Mouse (Mus musculus) cerebellum, adult 9-10 months (tissue): ENCODE results near the gene Gm4340.
"Not testable (repeated sequence)": the region's sequence is repeated elsewhere in the genome, so short reads cannot be mapped to it uniquely, and the experiment has no call there.

Source experiments
- DNase-seq: peaks from one replicate; pipeline ENCODE4 v3.0.0; 2022

The Gm4340 gene

DNA sequence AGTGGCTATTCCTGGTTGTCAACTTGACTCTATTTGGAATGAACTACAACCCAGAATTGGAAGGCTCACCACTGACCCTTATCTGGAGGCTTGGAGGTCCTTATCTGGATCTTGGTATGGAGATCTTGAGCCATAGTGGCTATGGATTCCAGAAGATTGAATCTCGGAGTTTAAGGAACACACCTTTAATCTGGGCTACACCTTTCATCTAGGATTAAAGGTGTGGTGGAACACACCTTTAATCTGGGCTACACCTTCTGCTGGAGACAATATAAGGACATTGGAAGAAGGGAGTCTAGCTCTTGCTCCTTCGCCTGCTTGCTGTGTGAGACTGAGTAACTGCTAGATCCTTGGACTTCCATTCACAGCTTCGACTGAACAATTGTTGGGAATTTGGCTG lies at the start of gene Gm4340:
Gene Gm4340 (plus strand): TSS at position 301 of the 400 bp plus-strand sequence.
- DNase-seq, result not testable (repeated sequence)

GRCm38 (mm10) chr10:104151197-104151596 lies 42.6 kb upstream of the Gm4340 start, which contains the start of gene Gm6763:
TSS of gene Gm6763 (plus strand) at chr10:104151497.
- not testable (repeated sequence) for DNase-seq

DNA sequence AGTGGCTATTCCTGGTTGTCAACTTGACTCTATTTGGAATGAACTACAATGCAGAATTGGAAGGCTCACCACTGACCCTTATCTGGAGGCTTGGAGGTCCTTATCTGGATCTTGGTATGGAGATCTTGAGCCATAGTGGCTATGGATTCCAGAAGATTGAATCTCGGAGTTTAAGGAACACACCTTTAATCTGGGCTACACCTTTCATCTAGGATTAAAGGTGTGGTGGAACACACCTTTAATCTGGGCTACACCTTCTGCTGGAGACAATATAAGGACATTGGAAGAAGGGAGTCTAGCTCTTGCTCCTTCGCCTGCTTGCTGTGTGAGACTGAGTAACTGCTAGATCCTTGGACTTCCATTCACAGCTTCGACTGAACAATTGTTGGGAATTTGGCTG lies 34.1 kb upstream of the Gm4340 start, which contains the start of gene Gm8764:
Gene Gm8764 (plus strand): TSS at position 301 of the 400 bp plus-strand sequence.
- DNase-seq, result not testable (repeated sequence)

DNA sequence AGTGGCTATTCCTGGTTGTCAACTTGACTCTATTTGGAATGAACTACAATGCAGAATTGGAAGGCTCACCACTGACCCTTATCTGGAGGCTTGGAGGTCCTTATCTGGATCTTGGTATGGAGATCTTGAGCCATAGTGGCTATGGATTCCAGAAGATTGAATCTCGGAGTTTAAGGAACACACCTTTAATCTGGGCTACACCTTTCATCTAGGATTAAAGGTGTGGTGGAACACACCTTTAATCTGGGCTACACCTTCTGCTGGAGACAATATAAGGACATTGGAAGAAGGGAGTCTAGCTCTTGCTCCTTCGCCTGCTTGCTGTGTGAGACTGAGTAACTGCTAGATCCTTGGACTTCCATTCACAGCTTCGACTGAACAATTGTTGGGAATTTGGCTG lies 25.6 kb upstream of the Gm4340 start, which contains the start of gene Gm21304:
Gene Gm21304 (plus strand): TSS at position 301 of the 400 bp plus-strand sequence.
- DNase-seq, result not testable (repeated sequence)

GRCm38 (mm10) chr10:104176724-104177123 lies 17.1 kb upstream of the Gm4340 start, which contains the start of gene Gm21312:
TSS of gene Gm21312 (plus strand) at chr10:104177024.
- DNase-seq, result not testable (repeated sequence)

GRCm38 (mm10) chr10:104185233-104185632 lies 8.6 kb upstream of the Gm4340 start, which contains the start of gene Gm20765:
TSS of gene Gm20765 (plus strand) at chr10:104185533.
- not testable (repeated sequence) for DNase-seq

GRCm38 (mm10) chr10:104209655-104210054 lies 15.8 kb downstream of the Gm4340 start:
- no peak for DNase-seq

DNA sequence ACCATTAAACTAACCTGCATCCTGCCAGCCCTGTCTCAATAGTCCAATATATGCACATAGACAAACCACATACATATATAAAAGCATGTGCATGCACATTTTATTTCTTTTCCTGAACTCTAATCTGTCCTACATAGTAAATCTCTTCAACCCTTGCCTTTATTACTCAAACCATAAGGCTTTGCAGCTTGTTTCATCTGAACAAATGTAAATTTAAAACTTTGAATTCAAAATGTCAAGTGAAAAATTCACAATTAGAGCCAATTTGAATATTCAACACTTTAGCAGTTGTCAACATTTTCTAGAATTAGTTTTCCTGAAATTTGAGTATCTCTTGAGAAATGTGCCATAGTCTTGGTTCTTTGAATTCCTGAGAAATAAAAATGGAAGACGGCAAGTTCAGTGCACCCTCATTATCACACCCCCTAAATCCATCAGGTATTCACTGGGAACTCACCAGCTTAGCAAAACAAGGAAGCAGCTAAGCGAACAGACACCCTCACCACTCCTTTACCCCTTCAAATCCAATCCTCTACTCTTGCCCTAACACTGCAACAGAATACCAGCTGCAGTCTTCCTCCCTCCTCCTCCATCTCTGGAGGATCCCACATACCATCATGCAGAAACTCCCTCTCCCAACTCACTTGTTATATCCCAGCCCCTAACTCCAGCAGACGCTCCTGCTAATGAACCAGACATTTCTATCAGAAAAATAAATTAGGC lies 16.6 kb downstream of the Gm4340 start:
- no peak for DNase-seq

DNA sequence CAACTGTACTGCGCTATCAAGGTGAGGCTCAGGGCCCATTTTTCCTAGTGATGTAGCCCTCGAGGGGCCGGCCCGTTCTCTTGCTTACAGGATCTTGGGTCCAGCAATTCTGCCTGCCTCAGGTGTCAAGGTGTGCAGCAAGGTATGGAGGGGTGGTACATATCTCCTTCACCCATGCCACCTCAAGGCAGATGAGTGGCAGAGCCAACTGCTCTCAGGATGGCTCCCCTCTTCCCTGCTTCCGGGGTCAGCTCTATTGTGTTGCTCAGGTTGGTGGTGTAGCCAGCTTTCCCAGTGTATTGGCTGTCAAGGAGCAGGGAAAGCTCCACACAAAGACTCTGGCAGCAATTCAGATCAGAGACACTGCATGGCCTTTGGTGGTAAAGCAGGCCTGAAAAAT lies 20.7 kb downstream of the Gm4340 start:
- no peak for DNase-seq

GRCm38 (mm10) chr10:104220303-104221021 lies 26.6 kb downstream of the Gm4340 start:
- no peak for DNase-seq
